Mouse (Mus musculus) gastrocnemius, postnatal 10 days (tissue): ENCODE data around the gene Il1f9. TPM values are rescaled to one million over a fixed set of nuclear protein-coding genes. Genes with fewer than 3 reads are reported as not detected.
A peak's percentile ranks its signal among the peaks of the same experiment; 100 is the strongest.
"Not testable (repeated sequence)": the region's sequence is repeated elsewhere in the genome, so short reads cannot be mapped to it uniquely, and the experiment has no call there.

Experiments used
- DNase-seq: peaks from one replicate; pipeline ENCODE4 v3.0.0; 2021; ENCODE audit warnings: mixed read lengths
- long read RNA-seq, 2 experiments: library from polyadenylated mRNA; stranded (forward); transcript quantifications; one replicate each; pipeline ENCODE4 v2.0.0; 2021
- total RNA-seq, 2 experiments: library from RNA; stranded (reverse); gene quantifications; 2 replicates each; pipeline ENCODE4 v1.2.3; 2021

Gene Il1f9
- not detected for total RNA-seq
- long read RNA-seq, experiment 1, result 0 reads
- long read RNA-seq, experiment 2, result 0 reads

DNA sequence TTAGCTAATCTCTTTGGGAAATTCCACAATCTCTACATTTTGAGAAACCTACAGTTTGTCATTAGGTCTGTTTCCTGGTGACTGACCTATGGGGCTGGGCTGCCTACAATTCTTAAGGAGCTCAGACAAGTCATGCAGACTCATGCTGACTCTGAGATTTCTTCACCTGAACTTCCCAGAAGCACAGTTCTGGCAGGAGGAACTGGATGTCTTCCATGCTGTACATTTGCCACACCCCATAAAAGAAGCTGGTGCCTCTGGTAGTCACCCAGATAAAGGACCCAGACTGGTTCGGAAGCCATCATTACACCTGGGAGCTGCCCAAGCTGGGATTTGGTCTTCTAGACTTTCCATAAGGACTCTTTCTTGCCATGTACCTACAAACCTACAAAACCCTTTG is at the start of gene Il1f9:
TSS of gene Il1f9 (plus strand) at position 301 of the 400 bp plus-strand sequence.
- no peak for DNase-seq

DNA sequence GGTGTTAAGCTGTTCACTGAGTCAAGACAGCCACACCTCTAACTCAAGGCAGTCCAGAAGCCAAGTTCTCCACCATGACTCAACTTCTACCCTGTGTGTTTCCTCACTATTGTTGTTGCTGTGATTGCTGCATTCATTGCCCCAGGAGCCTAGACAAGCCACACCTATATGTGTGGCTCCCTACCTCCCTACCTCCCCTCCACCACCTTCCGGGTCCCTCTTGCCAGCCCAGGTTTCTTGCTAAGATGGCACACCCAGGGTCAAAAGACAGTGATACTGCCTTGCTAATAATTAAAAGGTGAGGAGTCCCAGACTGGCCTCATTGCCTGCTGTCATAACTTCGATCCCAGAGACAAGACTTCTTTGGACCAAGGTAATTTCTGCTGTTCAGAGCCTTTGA is 33.4 kb upstream of the Il1f9 start, which contains the start of gene Il1f8:
TSS of gene Il1f8 (plus strand) at position 301 of the 400 bp plus-strand sequence.
- DNase-seq, result no peak

DNA sequence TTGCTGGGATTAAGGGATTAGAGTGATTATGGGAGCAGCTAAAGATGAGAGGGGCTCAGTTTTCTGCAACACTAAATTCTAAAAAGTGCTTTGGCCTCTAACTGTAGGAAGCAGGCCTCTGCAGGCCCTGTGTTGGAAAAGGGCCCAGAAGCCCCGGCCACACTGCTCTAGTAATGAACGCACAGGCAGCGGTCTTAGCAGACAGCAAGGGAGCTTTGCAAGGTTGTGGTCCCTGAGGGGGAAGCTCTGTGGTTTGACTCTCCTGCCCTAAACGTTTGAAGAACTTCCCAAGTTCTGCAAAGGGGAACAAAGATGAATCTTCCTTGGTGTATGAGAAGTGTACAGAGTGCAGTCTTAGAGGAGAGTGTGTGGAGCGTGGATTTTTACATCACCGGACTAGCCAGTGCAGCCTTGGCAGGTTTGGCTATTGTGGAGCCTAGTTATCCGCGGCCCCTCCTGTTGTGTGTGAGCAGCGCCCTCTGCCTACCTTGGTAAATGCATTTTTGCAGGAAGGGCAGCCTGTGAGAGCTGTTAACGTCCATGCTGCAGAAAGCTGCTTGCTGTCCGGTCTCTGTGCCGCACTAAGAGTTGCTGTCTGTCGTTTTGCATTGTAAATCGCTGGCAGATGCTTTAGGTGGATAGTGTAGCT is 4.5 kb upstream of the Il1f9 start:
- DNase-seq, result peak; percentile 12

DNA sequence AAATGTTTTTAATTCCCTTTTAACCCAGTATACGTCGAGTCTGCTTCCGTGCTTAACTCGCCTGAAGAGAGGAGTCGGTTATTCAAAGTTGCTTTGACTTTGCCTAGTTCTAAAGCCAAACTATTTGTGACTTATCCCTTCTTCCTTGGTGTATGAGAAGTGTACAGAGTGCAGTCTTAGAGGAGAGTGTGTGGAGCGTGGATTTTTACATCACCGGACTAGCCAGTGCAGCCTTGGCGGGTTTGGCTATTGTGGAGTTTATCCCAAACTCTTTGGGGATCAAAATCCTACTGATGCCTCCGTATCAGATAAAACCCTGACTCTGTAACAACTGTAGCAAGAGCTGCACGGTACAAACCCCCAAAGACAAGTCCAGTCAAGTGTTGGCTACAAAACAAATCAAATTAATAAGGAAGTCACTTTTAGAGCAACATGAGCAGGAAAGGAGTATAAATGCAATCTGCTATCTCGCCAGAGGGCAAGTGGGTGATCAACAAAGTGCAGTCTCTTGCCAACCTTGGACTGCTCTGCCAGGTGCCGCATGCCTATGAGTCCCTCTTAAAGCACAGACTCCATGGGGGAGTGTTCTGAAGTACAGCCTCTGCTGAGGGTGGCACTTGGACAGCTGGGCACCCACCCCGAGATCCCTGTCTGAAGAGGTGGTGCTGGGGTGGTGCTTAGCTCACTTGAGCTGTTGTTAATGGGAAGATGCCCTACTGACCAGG is 3.7 kb upstream of the Il1f9 start:
- DNase-seq, result not testable (repeated sequence)

DNA sequence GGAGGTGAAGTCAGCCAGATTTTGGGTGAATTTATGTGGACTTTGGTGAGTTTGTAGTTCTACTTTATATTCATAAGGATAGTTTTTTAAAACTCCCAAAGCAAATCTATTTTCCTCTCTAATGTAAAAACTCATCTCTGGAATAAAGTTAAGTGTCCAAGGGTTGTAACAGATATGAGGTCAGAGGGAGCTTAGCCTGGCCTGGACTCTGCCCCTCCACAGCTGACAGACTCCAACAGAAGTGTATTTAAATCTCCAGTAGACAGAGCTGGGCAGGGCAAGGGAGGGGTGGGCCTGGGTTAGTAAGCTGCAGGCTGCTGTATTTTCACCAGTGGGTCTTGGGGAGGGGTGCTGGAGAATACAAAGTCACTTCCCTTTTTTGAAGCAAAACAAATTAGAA is 2.2 kb upstream of the Il1f9 start:
- not testable (repeated sequence) for DNase-seq

DNA sequence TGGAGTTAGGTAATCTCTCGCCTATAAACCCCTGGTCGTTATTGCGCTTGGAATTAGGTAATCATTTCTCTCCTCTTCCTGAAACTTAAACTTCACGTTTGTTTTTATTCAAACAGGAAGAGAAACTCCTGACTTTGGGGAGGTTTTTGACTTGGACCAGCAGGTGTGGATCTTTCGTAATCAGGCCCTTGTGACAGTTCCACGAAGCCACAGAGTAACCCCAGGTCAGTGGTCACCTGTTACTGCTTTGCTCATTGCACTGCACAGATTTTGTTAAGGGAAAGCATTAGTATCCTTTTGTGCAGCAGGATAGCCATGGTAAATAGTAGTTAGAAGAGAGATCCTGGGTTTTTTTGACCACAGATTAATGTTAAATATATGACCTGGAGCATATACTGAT is 1.3 kb downstream of the Il1f9 start:
- DNase-seq, result no peak

DNA sequence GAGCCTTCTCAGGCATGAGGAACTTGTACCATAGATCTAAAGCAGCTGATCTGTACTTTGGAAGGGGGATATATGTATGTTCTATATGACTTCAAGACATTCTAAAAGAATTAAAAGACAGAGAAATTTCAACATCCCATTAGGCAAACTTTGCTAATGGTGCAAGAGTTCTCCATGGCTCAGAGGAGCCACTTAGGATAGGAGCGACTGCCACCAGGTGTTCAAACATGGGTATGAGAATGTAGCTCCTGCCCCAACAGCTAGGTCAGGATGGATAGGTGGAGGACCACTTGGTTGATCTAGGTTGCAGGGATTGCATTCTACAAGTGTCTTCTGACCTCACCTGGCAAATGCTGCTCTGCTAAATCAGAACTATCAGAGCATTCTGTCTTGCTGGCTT is 1.9 kb downstream of the Il1f9 start:
- DNase-seq, result no peak

DNA sequence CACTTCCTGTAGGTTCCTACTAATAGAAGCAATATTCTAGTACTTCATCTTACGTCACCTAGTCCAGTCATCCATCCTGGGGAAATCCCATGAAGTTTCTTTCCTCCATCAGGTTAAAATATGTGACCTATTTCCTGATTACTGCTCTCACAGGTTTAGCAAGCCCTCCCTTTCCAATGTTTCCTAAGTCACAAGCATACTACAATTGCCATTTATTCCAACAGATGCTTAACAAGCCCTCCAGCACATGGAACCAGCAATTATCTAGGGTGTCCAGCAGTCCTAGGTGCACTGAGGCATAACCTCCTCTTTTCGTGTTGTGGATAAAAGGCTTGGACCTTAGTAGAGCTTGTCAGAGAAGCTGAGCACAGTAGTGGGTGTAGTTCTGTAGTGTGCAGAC is 28.8 kb downstream of the Il1f9 start, which contains the start of gene Il1f6:
TSS of gene Il1f6 (plus strand) at position 301 of the 400 bp plus-strand sequence.
- DNase-seq, result no peak

DNA sequence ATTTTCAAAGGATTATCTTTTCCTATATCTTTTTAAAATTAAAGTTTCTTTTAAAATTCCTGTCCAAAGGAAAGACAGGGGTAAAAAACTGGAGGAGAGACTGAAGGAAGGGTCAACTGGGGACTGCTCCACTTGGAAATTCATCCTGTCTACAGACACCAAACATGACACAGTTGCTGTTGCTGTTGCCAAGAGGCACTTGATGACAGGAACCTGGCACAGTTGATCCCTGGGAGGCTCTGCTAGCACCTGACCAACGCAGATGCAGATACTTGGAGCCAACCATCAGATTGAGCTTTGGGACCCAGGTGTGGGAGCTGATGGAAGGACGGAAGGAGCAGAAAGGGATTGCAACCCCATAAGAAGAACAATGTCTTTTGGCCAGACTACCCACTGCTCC is 40.9 kb downstream of the Il1f9 start:
- DNase-seq, result no peak

Other genes with a start within 250 kb of the Il1f9 start
- gene Hnmt, start 137.1 kb upstream of the Il1f9 start, total RNA-seq, result 1 to 10 TPM; 2.8 to 2.9 TPM
- not detected for gene Tbpl2, start 89.9 kb upstream of the Il1f9 start, total RNA-seq
- not detected for gene Il1f8, start 33.3 kb upstream of the Il1f9 start, total RNA-seq
- gene Il1f6, start 28.9 kb downstream of the Il1f9 start, total RNA-seq, result not detected
- gene Il1f5, start 90.5 kb downstream of the Il1f9 start, total RNA-seq, result not detected
- not detected for gene Il1f10, start 104.7 kb downstream of the Il1f9 start, total RNA-seq
- gene Il1rn, start 150.4 kb downstream of the Il1f9 start, total RNA-seq, result under 1 TPM in 1 of 2 experiments, not detected in 1; 0.43 TPM
- gene Psd4, start 181.1 kb downstream of the Il1f9 start, total RNA-seq, result 1 to 10 TPM in 1 of 2 experiments, under 1 TPM in 1; 0.75 to 1.7 TPM